Mouse (Mus musculus) intestine, embryonic 15.5 days (tissue): ENCODE data around the gene Laptm5. TPM values are rescaled to one million over a fixed set of nuclear protein-coding genes. Genes with fewer than 3 reads are reported as not detected.

Experiments
- ATAC-seq: fragments of 200-750 bp; cut with Nextera tagmentation; 2 replicates; pipeline ENCODE4 v1.8.0; 2017; ENCODE audit warnings: moderate TSS enrichment, moderate library complexity
- H3K27ac ChIP-seq: fragments of 300-500 bp; sonication (generic); 2 replicates; pipeline ENCODE4 v1.5.1; 2015; ENCODE audit warnings: mild to moderate bottlenecking, inconsistent platforms
- H3K27me3 ChIP-seq: fragments of 300-500 bp; sonication (generic); replicated peaks from 2 replicates; pipeline ENCODE4 v1.6.1; 2015; ENCODE audit warnings: inconsistent platforms
- H3K36me3 ChIP-seq: fragments of 300-500 bp; sonication (generic); 2 replicates; pipeline ENCODE4 v1.6.1; 2015; ENCODE audit warnings: inconsistent platforms
- H3K4me1 ChIP-seq: fragments of 300-500 bp; sonication (generic); replicated peaks from 2 replicates; pipeline ENCODE4 v1.6.1; 2015; ENCODE audit warnings: inconsistent platforms
- H3K4me2 ChIP-seq: fragments of 300-500 bp; sonication (generic); replicated peaks from 2 replicates; pipeline ENCODE4 v1.6.1; 2015; ENCODE audit warnings: mild to moderate bottlenecking, inconsistent platforms
- H3K4me3 ChIP-seq: fragments of 300-500 bp; sonication (generic); replicated peaks from 2 replicates; pipeline ENCODE4 v1.5.1; 2015; ENCODE audit warnings: inconsistent platforms
- H3K9ac ChIP-seq: fragments of 300-500 bp; sonication (generic); 2 replicates; pipeline ENCODE4 v1.6.1; 2015; ENCODE audit warnings: inconsistent platforms
- H3K9me3 ChIP-seq: fragments of 300-500 bp; sonication (generic); 2 replicates; pipeline ENCODE4 v1.6.1; 2016; ENCODE audit warnings: inconsistent platforms
- WGBS: fragments of 180-500 bp; shearing (Covaris S2); methylation state at CpG from one replicate; pipeline ENCODE4 v1.1.7; 2015; 5-methylcytosine and 5-hydroxymethylcytosine counted together
- polyA plus RNA-seq: library from polyadenylated mRNA; unstranded; fragments of >200 nt; fragmentation: Nextera tagmentation; extraction: Ambion mirVana; gene quantifications from 2 replicates; pipeline ENCODE4 v1.2.1, GENCODE M21; 2015

Gene Laptm5
- polyA plus RNA-seq, 1 experiment from 2014 or later, result 42.4 TPM

DNA sequence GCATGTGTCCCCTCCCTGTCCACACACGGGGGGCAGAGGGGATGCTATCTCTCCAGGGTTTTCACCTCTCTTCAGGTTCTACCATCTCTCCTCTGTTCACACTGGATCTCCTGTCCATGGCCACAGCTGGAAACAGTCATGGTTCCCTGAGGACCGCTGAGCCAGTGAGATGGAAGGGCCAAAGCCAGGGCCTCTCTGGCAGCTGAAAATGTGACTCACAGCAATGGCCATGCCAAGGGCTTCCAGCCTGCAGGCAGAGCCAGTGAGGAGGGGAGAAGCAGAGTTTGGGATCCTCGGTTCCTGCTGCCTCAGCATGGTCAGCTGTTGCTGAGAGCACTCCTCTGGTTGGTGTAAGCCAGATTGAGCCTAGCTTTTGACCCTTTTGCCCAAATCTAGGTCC lies 66.1 kb downstream of the Laptm5 start:
- H3K4me2 ChIP-seq, result no peak overlapping the region
- no peak for ATAC-seq
- H3K4me1 ChIP-seq, result no peaks in the 10 kb centered on the region
- H3K27ac ChIP-seq, result no peak overlapping the region
- no peak overlapping the region for H3K9ac ChIP-seq
- no peaks in the 10 kb centered on the region for H3K27me3 ChIP-seq
- WGBS, result 63% methylated on average over 3 of the region's 3 CpGs
- no peaks in the 10 kb centered on the region for H3K9me3 ChIP-seq
- H3K36me3 ChIP-seq, result no peaks in the 10 kb centered on the region
- no peak overlapping the region for H3K4me3 ChIP-seq

DNA sequence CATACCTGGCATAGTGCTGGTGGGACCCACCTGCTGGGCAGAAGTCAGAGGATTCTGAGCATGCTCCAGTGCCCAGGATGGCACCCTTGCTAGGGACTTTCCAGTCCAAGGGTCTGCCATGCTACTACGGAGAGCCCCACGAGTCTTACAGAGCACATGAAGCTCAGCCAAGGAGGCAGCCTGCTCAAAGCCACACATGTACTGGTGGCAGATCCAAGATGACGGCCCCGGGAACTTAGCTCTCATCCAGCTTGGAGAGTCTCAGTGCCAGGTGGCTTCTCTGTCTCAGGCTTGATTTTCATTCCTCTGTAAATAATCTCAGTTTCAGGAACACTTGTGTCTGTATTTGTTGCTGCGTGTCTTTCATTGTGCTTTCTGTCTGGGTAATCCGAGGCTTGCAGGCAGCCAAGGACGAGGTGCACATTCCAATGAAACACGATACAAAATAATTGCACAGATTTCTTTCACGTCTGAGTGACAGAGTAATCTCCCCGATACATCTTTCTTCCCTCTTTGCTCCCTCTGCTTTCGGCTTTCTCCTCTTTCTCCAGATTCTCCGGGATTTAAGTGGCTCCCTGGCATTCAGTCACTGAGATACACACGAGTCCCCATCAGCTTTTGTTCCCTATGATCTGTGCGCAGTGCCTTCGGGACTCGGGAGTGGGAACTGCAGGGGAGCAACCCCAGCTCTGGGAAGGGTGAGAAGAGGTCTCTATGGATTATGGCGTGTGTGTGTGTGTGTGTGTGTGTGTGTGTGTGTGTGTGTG lies 71.7 kb downstream of the Laptm5 start:
- H3K9ac ChIP-seq, result no peak overlapping the region
- H3K4me1 ChIP-seq, result no peaks in the 10 kb centered on the region
- no peak for ATAC-seq
- H3K27ac ChIP-seq, result no peak overlapping the region
- H3K36me3 ChIP-seq, result no peaks in the 10 kb centered on the region
- 63% methylated on average over 17 of the region's 17 CpGs for WGBS
- no peak overlapping the region for H3K4me2 ChIP-seq
- H3K4me3 ChIP-seq, result no peak overlapping the region
- H3K9me3 ChIP-seq, result no peaks in the 10 kb centered on the region
- no peaks in the 10 kb centered on the region for H3K27me3 ChIP-seq

Other genes with a start within 250 kb of the Laptm5 start
- gene Pum1, start 249.8 kb upstream of the Laptm5 start, polyA plus RNA-seq, result 67.2 and 71.0 TPM in 2 replicates
- 20.2 and 20.3 TPM in 2 replicates for gene Sdc3, start 120.6 kb upstream of the Laptm5 start, polyA plus RNA-seq
- 0.06 TPM in 1 of 2 replicates, not detected in the other for gene Matn1, start 31.3 kb downstream of the Laptm5 start, polyA plus RNA-seq